Mouse (Mus musculus) MEL (cell line): ENCODE measurements around the gene Trmt1. TPM values are rescaled to one million over a fixed set of nuclear protein-coding genes. Genes with fewer than 3 reads are reported as not detected.
A peak's percentile ranks its signal among the peaks of the same experiment; 100 is the strongest.

Source experiments
- DNase-seq: peaks from one replicate; pipeline ENCODE4 v3.0.0; 2011; ENCODE audit warnings: low read depth, low spot score
- H3K27ac ChIP-seq: 2 replicates; pipeline ENCODE4 v1.5.1; 2012; ENCODE audit warnings: low read depth, mild to moderate bottlenecking, control low read depth, low read length, moderate library complexity; ENCODE audit not compliant: control insufficient read depth
- H3K27me3 ChIP-seq, 2 experiments: fragments of 150-350 bp in 1 of 2; sonication (generic) in 1 of 2; 2 replicates each; pipeline ENCODE4 v1.6.1; 2012; ENCODE audit warnings: low read length in 2 of 2, mild to moderate bottlenecking in 2 of 2, improper control_type of control experiment in 1 of 2, moderate library complexity in 1 of 2; ENCODE audit not compliant: insufficient read depth in 2 of 2, control insufficient read depth in 1 of 2
- H3K36me3 ChIP-seq, 2 experiments: 2 replicates each; pipeline ENCODE4 v1.6.1; 2012 to 2014; ENCODE audit warnings: low read length in 2 of 2, improper control_type of control experiment in 1 of 2, inconsistent platforms in 1 of 2, mild to moderate bottlenecking in 1 of 2; ENCODE audit not compliant: insufficient read depth in 2 of 2, control insufficient read depth in 1 of 2
- H3K4me1 ChIP-seq, 2 experiments: fragments of 150-350 bp in 1 of 2; sonication (generic) in 1 of 2; 2 replicates each; pipeline ENCODE4 v1.6.1; 2012; ENCODE audit warnings: low read length in 2 of 2, improper control_type of control experiment in 1 of 2, mild to moderate bottlenecking in 1 of 2; ENCODE audit not compliant: insufficient read depth in 2 of 2, control insufficient read depth in 1 of 2
- H3K4me3 ChIP-seq, 2 experiments: fragments of 150-350 bp in 1 of 2; sonication (generic) in 1 of 2; 2 replicates each; pipeline ENCODE4 v1.5.1; 2012; ENCODE audit warnings: low read depth in 2 of 2, low read length in 2 of 2, mild to moderate bottlenecking in 2 of 2, moderate library complexity in 2 of 2, control low read depth in 1 of 2, improper control_type of control experiment in 1 of 2; ENCODE audit not compliant: control insufficient read depth in 1 of 2, insufficient read depth in 1 of 2
- H3K79me2 ChIP-seq: 2 replicates; pipeline ENCODE4 v1.6.1; 2012; ENCODE audit warnings: mild to moderate bottlenecking, low read length, moderate library complexity; ENCODE audit not compliant: control insufficient read depth, poor library complexity, insufficient read depth
- H3K9ac ChIP-seq: 2 replicates; pipeline ENCODE4 v1.6.1; 2012; ENCODE audit warnings: low read depth, mild to moderate bottlenecking, control low read depth, low read length, moderate library complexity; ENCODE audit not compliant: control insufficient read depth, poor library complexity, severe bottlenecking
- H3K9me3 ChIP-seq: fragments of 150-350 bp; sonication (generic); replicated peaks from 2 replicates; pipeline ENCODE4 v1.6.1; 2012; ENCODE audit warnings: mild to moderate bottlenecking, low read length, improper control_type of control experiment, moderate library complexity; ENCODE audit not compliant: insufficient read depth
- BHLHE40 ChIP-seq: IDR thresholded peaks from 2 replicates; pipeline ENCODE4 v1.6.1; 2012; ENCODE audit warnings: low read depth, mild to moderate bottlenecking, inconsistent platforms, low read length, improper control_type of control experiment, borderline replicate concordance
- CHD1 ChIP-seq: IDR thresholded peaks from 2 replicates; pipeline ENCODE4 v1.6.1; 2012; ENCODE audit warnings: low read depth, mild to moderate bottlenecking, inconsistent platforms, low read length, improper control_type of control experiment
- CTCF ChIP-seq, 3 experiments: IDR thresholded peaks in 2 of 3; conservative IDR thresholded peaks in 1 of 3; 2 replicates each; pipeline ENCODE4 v1.5.1; 2011 to 2012; ENCODE audit warnings: low read length in 3 of 3, low read depth in 2 of 3, mild to moderate bottlenecking in 2 of 3, improper control_type of control experiment in 1 of 3, inconsistent platforms in 1 of 3, mixed read lengths in 1 of 3, moderate library complexity in 1 of 3; ENCODE audit not compliant: control insufficient read depth in 1 of 3, insufficient read depth in 1 of 3, poor library complexity in 1 of 3, severe bottlenecking in 1 of 3
- EP300 ChIP-seq, 2 experiments: IDR thresholded peaks; 2 replicates each; pipeline ENCODE4 v1.6.1; 2011; ENCODE audit warnings: improper control_type of control experiment in 2 of 2, low read length in 2 of 2, low read depth in 1 of 2, mild to moderate bottlenecking in 1 of 2
- MAFK ChIP-seq: IDR thresholded peaks from 2 replicates; pipeline ENCODE4 v1.6.1; 2011; ENCODE audit warnings: low read depth, mild to moderate bottlenecking, low read length, improper control_type of control experiment, borderline replicate concordance
- MAX ChIP-seq: IDR thresholded peaks from 2 replicates; pipeline ENCODE4 v1.6.1; 2011; ENCODE audit warnings: low read length, improper control_type of control experiment
- MEF2A ChIP-seq: IDR thresholded peaks from 2 replicates; pipeline ENCODE4 v1.6.1; 2014; ENCODE audit warnings: low read depth, mild to moderate bottlenecking, inconsistent platforms, low read length, improper control_type of control experiment; ENCODE audit not compliant: poor library complexity, insufficient replicate concordance, severe bottlenecking; ENCODE audit errors: extremely low read depth
- MXI1 ChIP-seq: IDR thresholded peaks from 2 replicates; pipeline ENCODE4 v1.6.1; 2011; ENCODE audit warnings: mild to moderate bottlenecking, low read depth, low read length, improper control_type of control experiment
- MYB ChIP-seq: IDR thresholded peaks from 2 replicates; pipeline ENCODE4 v1.6.1; 2011; ENCODE audit warnings: mild to moderate bottlenecking, low read depth, low read length, improper control_type of control experiment
- NRF1 ChIP-seq: IDR thresholded peaks from 2 replicates; pipeline ENCODE4 v1.6.1; 2014; ENCODE audit warnings: low read depth, mild to moderate bottlenecking, inconsistent platforms, low read length, improper control_type of control experiment, moderate library complexity; ENCODE audit not compliant: poor library complexity, insufficient read depth, severe bottlenecking
- POLR2A ChIP-seq, 2 experiments: IDR thresholded peaks; 2 replicates each; pipeline ENCODE4 v1.6.1; 2011 to 2012; ENCODE audit warnings: low read length in 2 of 2, mild to moderate bottlenecking in 2 of 2, control low read depth in 1 of 2, improper control_type of control experiment in 1 of 2, low read depth in 1 of 2, moderate library complexity in 1 of 2; ENCODE audit not compliant: control insufficient read depth in 1 of 2, insufficient read depth in 1 of 2, poor library complexity in 1 of 2
- POLR2AphosphoS2 ChIP-seq: IDR thresholded peaks from 2 replicates; pipeline ENCODE4 v1.6.1; 2011; ENCODE audit warnings: low read length, improper control_type of control experiment
- RAD21 ChIP-seq: IDR thresholded peaks from 2 replicates; pipeline ENCODE4 v1.6.1; 2011; ENCODE audit warnings: mild to moderate bottlenecking, low read depth, low read length, improper control_type of control experiment
- SIN3A ChIP-seq: IDR thresholded peaks from 2 replicates; pipeline ENCODE4 v1.6.1; 2012; ENCODE audit warnings: low read length, improper control_type of control experiment, inconsistent platforms
- SMC3 ChIP-seq: IDR thresholded peaks from 2 replicates; pipeline ENCODE4 v1.6.1; 2011; ENCODE audit warnings: low read depth, low read length, improper control_type of control experiment
- TBP ChIP-seq: IDR thresholded peaks from 2 replicates; pipeline ENCODE4 v1.8.0; 2011; ENCODE audit warnings: low read depth, low read length, improper control_type of control experiment
- USF1 ChIP-seq: IDR thresholded peaks from 2 replicates; pipeline ENCODE4 v1.6.1; 2014; ENCODE audit warnings: low read depth, mild to moderate bottlenecking, inconsistent platforms, low read length, improper control_type of control experiment, moderate library complexity
- ZKSCAN1 ChIP-seq: IDR thresholded peaks from 2 replicates; pipeline ENCODE4 v1.6.1; 2012; ENCODE audit warnings: low read depth, mild to moderate bottlenecking, inconsistent platforms, low read length, improper control_type of control experiment, moderate library complexity
- ZNF384 ChIP-seq: IDR thresholded peaks from 2 replicates; pipeline ENCODE4 v1.6.1; 2012; ENCODE audit warnings: low read depth, mild to moderate bottlenecking, inconsistent platforms, low read length, improper control_type of control experiment
- polyA plus RNA-seq, 2 experiments: library from polyadenylated mRNA; stranded (reverse) in 1 of 2; unstranded in 1 of 2; fragments of >175 nt in 1 of 2; fragments of >200 nt in 1 of 2; gene quantifications; 2 replicates each; pipeline versions ENCODE4 v1.2.1 to v1.2.4; 2012; ENCODE audit warnings: low replicate concordance in 2 of 2, low read depth in 1 of 2; ENCODE audit not compliant: insufficient read length in 2 of 2, insufficient read depth in 1 of 2, missing spikeins in 1 of 2
- total RNA-seq: library from RNA; depleted of rRNA; stranded (reverse); fragments of 300-350 nt; gene quantifications from 2 replicates; pipeline ENCODE4 v1.2.3, GENCODE M21; 2012

The Trmt1 gene
- total and polyA plus RNA-seq, 3 experiments = 183 to 221 TPM; not detected in 1

- TF ChIP-seq POLR2AphosphoS2 = no peak
- TF ChIP-seq BHLHE40 = no peak
- TF ChIP-seq RAD21 = no peak
- no peak for TF ChIP-seq CHD1
- TF ChIP-seq POLR2A (IDR thresholded peaks at IDR 0.05; ENCODE audit: control insufficient read depth in 1 of 2, insufficient read depth in 1 of 2, low read depth in 1 of 2, low read length in 2 of 2, poor library complexity in 1 of 2) = no peak
- no peak for TF ChIP-seq MAX
- TF ChIP-seq SMC3 = no peak
- TF ChIP-seq SIN3A = no peak
- no peak for TF ChIP-seq MXI1
- no peak for TF ChIP-seq USF1
- no peak for TF ChIP-seq TBP
- no peak for TF ChIP-seq NRF1
- TF ChIP-seq MEF2A = no peak
- no peak for TF ChIP-seq ZKSCAN1
- TF ChIP-seq ZNF384 = no peak
- TF ChIP-seq MYB = no peak
- no peak overlapping the region for H3K4me3 ChIP-seq
- H3K27me3 ChIP-seq = no peaks in the 10 kb centered on the region
- H3K79me2 ChIP-seq = peaks cover 1% of the 10 kb centered on the region; the same call in 1 of the 2 replicates
- H3K4me1 ChIP-seq = peaks cover 7 to 25% of the 10 kb centered on the region in 2 experiments; a peak in 3 of 4 replicates
- no peaks in the 10 kb centered on the region for H3K9me3 ChIP-seq
- H3K36me3 ChIP-seq = peaks cover 0 to 20% of the 10 kb centered on the region in 2 experiments; a peak in 2 of 4 replicates
- DNase-seq = no peak
- H3K9ac ChIP-seq = no peak overlapping the region
- no peak overlapping the region for H3K27ac ChIP-seq
Measured at GRCm38 (mm10) chr8:84643019-84643418, 43.1 kb upstream of the Trmt1 start.

DNA sequence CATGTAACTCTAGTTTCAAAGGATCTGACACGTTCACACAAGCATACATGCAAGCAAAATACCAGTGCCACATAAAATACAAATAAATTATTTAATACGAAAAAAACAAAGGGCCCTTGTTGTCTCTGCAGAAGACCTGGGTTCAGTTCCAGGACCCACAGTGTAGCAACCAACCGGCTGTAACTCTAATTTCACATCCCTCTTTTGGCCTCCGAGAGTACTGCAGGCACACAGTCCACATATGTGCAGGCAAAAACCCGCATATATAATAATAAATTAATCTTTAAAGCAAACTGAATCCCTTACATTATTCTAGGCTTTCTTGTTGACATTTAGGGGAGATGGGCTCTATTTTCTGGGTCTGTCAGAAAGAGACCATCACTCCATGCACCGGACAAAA, 39.3 kb upstream of the Trmt1 start:
- Histone ChIP-seq H3K4me3 (peak overlapping the region; percentile 35 to 49), H3K4me1 (peaks cover 0 to 15% of the 10 kb centered on the region in 2 experiments; a peak in 3 of 4 replicates), H3K9me3 (no peaks in the 10 kb centered on the region), H3K36me3 (peaks cover 0 to 9% of the 10 kb centered on the region in 2 experiments; a peak in 2 of 4 replicates), H3K27ac (peak overlapping the region; percentile 39; the same call in 1 of the 2 replicates)
- DNase-seq = peak; percentile 73
- TF ChIP-seq EP300 (IDR thresholded peaks at IDR 0.05; ENCODE audit: low read depth in 1 of 2, low read length in 2 of 2) = 0 out of 4 replicates have a peak, but pooled peaks of 1 of the 2 experiments have one; percentile 10
- no peak for TF ChIP-seq BHLHE40
- TF ChIP-seq CTCF (IDR thresholded peaks at IDR 0.05 in 2 of 3, conservative IDR thresholded peaks at IDR 0.05 in 1 of 3; ENCODE audit: control insufficient read depth in 1 of 3, insufficient read depth in 1 of 3, low read depth in 2 of 3, low read length in 3 of 3, poor library complexity in 1 of 3, severe bottlenecking in 1 of 3) = peak; percentile 22 to 41 (median 36); a peak in 5 of 6 replicates
- 0 out of 2 replicates have a peak, but pooled peaks have one; percentile 18 for TF ChIP-seq USF1
- TF ChIP-seq CHD1 = no peak
- TF ChIP-seq MAFK = no peak
- peak; percentile 15; the same call in 1 of the 2 replicates for TF ChIP-seq SMC3
- TF ChIP-seq, all 39 proteins: peak for 4
- Histone ChIP-seq H3K79me2 (no peaks in the 10 kb centered on the region), H3K27me3 (no peaks in the 10 kb centered on the region), H3K9ac (no peak overlapping the region; the same call in 1 of the 2 replicates)
